Mouse (Mus musculus) embryonic fibroblast, embryonic 13.5 days (primary cell): ENCODE data around the gene Cxcl1.

Source experiments
- CTCF ChIP-seq: IDR thresholded peaks from 2 replicates; pipeline ENCODE4 v1.5.1; 2011; ENCODE audit warnings: mild to moderate bottlenecking, control low read depth, low read length, moderate library complexity, borderline replicate concordance; ENCODE audit not compliant: insufficient read depth
- POLR2A ChIP-seq: IDR thresholded peaks from 2 replicates; pipeline ENCODE4 v1.6.1; 2011; ENCODE audit warnings: low read depth, mild to moderate bottlenecking, control low read depth, low read length, moderate library complexity

GRCm38 (mm10) chr5:90881682-90882081 lies 9.4 kb upstream of the Cxcl1 start:
- TF ChIP-seq CTCF = no peak
- TF ChIP-seq POLR2A = no peak
